Mouse (Mus musculus): Measurements from ENCODE around the gene Slc9a1.

DNA sequence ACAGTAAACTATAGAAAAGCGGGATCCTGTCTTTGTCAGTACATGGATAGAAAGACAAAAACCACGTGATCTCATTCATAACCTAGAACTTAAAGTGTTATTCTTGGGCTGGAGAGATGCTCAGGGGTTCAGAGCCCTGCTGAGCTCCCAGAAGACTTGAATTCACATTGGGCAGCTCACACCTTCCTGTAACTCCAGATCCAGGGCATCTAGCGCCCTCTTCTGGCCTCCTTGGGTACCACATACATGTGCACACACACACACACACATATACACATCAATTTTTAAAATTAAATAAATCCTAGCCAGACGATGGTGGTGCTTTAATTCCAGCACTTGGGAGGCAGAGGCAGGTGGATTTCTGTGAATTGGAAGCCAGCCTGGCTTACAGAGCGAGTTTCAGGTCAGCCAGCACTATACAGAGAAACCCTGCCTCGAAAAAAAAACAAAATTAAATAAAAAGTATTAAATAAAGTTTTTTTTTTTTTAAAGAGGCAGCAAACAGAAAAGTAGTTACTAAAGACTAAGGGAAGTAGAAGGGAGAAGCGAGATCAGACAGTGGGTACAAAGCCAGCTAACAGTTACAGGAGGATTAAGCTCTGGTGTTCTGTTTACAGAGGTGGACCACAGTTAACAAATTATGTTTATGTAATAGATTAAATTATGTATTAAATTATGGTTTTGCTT lies 101.8 kb downstream of the Slc9a1 start:
- TF ChIP-seq CTCF (IDR thresholded peaks at IDR 0.05; ENCODE audit: control insufficient read depth, insufficient read depth, insufficient replicate concordance, low read depth, low read length) (peak; percentile 34; the same call in 1 of the 2 replicates), POLR2A (IDR thresholded peaks at IDR 0.05; ENCODE audit: control insufficient read depth, low read depth, low read length) (no peak)

All from testis, adult 2 months (tissue).